Mouse (Mus musculus) brain, adult 2 months (tissue): ENCODE data around the gene Cdc7.

Source experiments
- DNase-seq: peaks from one replicate; pipeline ENCODE4 v3.0.0; 2011; ENCODE audit warnings: low read depth, low spot score

Cdc7 gene

GRCm38 (mm10) chr5:106991300-106991929 lies 27.3 kb downstream of the Cdc7 start:
- no peak for DNase-seq

- DNase-seq: no peak
Measured at GRCm38 (mm10) chr5:106994716-106995115, 30.6 kb downstream of the Cdc7 start.

GRCm38 (mm10) chr5:106995886-106996538 lies 31.9 kb downstream of the Cdc7 start:
- peak; percentile 83 for DNase-seq

GRCm38 (mm10) chr5:106996539-106997244 lies 32.6 kb downstream of the Cdc7 start:
- DNase-seq: no peak

GRCm38 (mm10) chr5:107001396-107002090 lies 37.4 kb downstream of the Cdc7 start:
- DNase-seq: peak; percentile 16

DNA sequence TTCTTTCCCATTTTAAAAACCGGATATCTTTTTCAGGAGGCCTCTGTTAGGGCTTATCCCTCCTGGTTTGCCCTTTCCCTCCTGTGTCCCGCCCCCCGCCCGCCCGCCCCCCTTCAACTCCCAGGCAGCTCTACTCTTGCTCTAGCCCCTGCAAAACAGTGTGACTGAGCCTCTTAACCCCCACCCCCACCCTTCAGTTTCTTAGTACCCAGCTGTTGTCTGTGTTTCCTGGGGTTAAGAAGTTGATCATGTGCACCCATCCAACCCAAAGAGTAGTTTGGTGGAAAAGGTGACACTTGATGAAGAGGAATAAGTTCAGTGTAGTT lies 37.9 kb downstream of the Cdc7 start:
- no peak for DNase-seq

DNA sequence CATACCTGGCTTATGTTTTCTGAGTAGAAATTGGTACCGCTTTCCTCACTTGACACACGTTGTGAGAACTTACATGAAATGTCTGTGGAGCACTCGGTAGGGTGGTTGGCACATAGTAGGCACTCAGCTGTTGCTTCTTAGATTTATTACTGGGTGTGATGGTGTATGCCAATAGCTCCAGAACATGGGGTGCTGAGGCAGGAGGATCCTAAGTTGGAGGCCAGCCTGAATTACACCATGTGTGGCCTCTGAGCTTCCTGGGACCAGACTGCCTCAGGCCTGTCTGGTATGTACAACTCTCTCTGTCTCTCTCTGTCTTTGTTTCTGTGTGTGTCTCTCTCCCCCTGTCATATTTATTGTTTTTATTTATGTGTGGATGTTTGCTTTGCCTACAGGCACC lies 45.6 kb downstream of the Cdc7 start:
- no peak for DNase-seq

- DNase-seq: no peak
Measured at GRCm38 (mm10) chr5:107010300-107010699, 46.2 kb downstream of the Cdc7 start.

- DNase-seq: no peak
Measured at GRCm38 (mm10) chr5:107011316-107012029, 47.4 kb downstream of the Cdc7 start.

DNA sequence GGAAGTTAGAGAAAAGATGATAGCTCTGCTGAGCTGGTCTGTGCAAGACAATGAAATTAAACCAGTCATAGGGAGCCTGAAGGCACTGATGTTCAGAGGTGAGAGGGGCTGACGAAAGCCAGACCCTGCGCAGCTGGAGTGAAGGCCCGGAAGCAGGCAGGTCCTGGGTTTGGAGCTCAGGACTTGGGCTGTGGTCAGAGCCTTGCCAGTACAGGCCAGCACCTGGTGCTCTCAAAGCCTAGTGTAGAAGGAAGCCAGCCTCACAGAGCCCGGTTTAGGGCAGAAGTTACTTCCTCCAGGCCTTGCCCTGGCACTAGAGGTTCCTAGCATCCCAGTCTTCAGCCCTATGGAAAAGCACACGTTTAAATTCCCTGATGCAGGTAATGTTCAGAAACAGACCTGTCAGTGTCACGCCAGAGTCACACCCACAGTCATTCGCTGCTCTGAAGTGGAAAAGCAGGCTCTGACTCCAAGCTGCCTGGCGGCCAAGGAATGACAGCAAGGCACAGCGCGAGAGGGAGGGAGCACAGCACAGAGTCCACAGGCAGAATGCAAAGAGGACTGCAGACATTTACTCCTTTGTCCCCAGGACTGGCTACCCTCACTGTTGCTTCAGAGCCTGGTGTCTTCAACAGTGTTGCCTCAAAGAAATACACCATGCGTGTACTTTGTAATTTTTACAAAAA lies 48.1 kb downstream of the Cdc7 start:
- no peak for DNase-seq

- no peak for DNase-seq
Measured at GRCm38 (mm10) chr5:107013393-107013792, 49.3 kb downstream of the Cdc7 start.

- DNase-seq: no peak
Measured at GRCm38 (mm10) chr5:107014146-107014545, 50.0 kb downstream of the Cdc7 start.

DNA sequence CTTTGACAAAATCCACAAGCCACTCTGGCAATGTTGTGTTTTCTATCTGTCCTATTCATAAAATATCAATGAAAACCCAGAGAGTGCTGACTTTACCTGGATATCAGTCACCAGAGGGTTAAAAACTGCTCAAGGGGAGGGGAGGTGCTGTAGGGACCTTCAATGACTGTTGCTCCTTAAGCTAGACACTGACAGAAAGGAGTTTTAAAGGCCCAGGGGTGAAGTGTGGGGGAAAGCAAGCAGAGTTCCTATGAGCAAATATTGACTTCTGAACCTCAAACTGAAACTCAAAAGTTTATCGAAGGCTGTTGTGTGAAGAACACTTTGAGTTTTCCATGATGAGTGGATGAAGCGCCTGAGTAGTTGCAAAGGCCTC lies 50.9 kb downstream of the Cdc7 start:
- DNase-seq: no peak

DNA sequence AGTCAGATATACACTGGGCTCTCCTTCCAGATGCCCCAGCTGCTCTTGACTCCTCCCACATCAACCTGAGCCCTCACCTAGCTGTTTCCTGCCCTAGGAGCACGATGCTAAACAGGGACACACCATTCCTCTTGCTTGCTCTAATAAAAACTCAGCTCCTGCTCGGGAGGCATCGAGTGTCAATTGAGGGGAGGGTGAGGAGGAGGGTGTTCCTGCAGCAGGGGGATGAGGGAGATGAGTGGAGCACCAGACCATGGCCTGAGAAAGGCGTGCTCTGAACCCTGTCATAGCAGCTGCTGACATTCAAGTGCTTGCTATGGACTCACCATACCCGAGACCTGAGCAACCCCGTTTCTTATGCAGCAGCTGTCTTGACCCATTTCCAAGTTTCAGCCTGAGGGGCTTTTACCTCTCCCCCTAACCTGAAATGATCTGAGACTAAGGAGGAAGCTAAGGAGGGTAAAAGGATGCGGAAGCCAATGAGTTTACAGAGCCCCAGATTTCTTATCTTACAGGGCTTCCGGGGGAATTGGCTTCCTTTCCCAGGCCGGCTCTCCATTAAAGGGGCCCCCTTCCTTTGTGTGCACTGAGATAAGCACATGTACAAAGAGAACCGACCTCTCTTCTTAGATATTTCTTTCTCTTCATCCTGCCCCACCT lies 51.4 kb downstream of the Cdc7 start:
- DNase-seq: no peak

DNA sequence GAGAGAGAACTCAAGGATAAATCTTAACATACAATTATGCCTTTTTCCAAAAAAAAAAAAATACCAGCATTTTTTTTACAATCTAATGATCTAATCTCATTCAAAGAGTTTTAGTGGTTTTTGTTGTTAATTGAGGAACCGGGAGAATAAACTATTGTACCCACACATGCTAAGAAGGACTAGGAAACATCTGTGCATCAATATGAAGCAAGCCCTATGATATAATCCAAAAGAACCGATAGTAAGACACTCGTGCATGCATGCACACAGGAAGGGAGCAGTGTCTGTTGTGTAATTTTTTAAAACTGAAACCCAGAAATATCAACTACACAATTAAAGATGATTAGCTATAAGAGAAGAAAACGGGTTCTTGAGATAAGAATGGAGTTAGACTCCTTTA lies 52.4 kb downstream of the Cdc7 start:
- no peak for DNase-seq

- no peak for DNase-seq
Measured at GRCm38 (mm10) chr5:107017544-107017943, 53.4 kb downstream of the Cdc7 start.

GRCm38 (mm10) chr5:107019057-107019456 lies 54.9 kb downstream of the Cdc7 start:
- no peak for DNase-seq

GRCm38 (mm10) chr5:107019904-107020303 lies 55.8 kb downstream of the Cdc7 start:
- no peak for DNase-seq

- peak; percentile 20 for DNase-seq
Measured at GRCm38 (mm10) chr5:107020366-107020765, 56.2 kb downstream of the Cdc7 start.

GRCm38 (mm10) chr5:107021291-107022063 lies 57.4 kb downstream of the Cdc7 start:
- no peak for DNase-seq
